Mouse (Mus musculus) A20 (cell line): Measurements from ENCODE around the gene Doc2b.

Experiments
- DNase-seq: peaks from one replicate; pipeline ENCODE4 v3.0.0-alpha.2; 2011; ENCODE audit warnings: low read depth, low spot score

Gene Doc2b

DNA sequence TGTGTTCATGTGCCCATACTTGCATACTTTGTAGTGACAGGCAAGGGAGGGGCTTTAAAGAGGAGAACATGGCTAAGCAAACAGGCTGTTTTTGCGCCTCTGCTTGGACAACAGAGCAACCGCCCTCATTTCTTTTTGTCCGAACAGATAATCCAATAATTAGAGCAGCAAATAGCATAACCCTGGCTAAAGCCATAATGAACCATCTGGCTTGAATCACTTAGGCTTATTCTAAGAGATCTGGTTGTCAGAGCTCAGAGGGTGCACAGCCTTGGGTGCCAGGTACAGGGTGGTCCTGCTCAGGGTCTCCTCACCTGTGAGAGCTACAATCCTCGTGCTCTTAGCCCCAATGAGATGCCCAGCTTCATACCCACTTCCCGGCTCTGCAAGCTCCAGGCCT is 2.5 kb downstream of the Doc2b start:
- no peak for DNase-seq

DNA sequence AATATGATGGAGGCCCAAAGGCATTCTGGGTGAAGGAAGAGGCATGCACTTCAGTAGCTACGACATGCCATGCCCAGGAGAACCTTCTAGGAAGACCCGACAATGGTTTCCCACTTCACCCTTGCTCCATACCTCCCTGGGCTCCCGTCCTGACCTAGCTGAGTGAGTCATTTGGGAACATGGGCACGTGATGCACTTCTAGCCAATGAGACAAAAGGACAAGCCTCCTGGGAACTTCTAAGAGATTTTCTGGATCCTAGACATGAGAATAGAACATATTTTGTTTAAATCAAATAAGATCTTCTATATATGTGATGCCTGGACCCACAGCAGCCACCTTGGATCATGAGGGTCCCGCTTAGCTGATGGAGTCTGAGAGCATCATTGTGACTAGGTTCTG is 3.3 kb downstream of the Doc2b start:
- DNase-seq = no peak

DNA sequence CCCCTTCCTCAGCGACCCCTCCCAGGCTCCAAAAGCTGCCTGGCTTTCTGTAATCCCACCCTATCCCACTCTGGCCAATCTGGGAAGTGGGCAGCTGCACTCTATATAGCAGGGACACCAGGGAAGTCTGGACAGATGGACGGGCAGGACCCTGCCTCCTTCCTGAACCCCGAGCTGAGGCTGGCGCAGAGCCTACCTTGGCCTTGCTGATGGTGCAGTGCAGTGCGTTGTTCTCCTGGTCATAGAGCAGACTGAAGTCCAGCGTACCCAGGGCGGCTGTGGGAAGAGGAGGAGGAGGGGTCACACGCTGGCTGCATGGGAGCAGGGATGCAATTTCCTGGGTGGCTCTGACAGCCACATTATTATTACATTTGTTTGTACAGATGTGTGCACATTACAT is 10.0 kb downstream of the Doc2b start:
- no peak for DNase-seq

DNA sequence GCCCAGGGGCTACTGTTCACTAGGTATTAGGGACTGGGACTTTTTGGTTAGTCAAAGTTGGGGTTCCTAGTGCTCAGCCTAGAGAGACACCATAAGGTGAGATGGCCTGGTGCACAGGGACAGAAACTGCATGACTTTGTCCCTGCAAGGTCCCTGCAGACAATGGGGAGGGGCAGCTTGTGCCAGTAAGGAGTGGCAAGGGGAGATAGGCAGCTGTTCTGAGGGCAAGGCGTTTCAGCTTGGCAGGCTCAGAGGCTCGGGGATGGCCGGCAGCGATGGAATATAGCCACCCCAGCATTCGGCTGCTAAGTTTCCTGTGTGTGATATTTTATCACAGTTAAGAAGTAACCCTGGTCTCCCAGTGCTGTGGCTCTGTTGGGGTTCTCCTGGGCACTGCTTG is 12.1 kb downstream of the Doc2b start:
- no peak for DNase-seq

DNA sequence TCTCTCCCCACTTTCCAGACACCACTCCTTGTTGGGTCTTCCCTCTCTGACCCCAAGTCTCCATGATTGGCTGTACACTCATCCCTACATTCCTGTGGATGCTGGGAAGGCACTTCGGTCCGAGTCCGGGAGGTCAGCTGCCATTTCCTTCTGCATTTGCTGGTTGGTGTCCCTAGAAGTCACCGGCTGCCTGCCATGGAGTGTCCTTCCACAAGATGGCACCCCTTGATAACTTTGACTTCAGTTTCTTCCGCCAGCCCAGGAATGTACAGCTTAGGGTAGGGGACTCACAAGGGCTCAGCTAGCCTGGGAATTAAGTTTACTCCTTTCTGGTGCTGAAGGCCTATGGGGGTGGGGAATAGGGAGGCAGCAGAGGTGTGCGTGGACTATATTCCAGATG is 13.9 kb downstream of the Doc2b start:
- DNase-seq = peak; percentile 60

DNA sequence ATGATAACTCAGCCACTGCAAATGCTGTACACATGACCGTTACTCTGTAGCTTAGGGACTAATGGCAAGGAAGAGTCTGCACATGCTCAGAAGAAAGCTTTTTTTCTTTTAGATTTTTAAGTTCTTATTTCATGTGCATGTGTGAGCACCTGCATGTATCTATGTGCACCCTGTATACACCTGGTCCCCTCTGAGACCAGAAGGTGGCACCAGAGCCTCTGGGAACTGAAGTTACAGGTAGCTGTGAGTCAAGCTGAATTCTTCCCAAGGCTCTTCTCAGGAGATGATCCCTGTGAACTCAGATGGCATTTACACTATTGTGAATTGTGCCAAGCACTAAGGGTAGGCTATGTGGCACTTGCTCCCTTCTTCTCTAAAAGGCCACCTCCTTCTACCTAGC is 19.9 kb downstream of the Doc2b start:
- DNase-seq = no peak

DNA sequence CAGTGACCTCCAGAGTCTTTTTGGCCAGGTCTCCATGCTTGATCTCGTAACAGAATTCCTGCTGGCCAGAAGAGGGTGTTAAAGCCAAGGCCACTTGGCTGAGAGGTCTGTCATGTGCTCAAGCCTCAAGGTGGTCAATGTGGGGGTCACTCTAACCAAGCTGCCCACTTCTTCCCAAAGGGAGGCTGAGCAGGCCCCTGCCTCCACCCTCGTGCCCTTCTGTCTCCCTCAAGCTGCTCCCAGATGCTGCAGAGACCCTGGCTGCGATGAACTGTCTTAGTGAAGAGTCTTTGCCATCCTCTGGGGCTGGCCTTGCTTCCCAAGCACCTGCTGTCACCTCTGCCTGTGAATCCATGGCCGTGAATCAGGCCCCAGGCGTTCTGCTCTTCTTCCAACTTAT is 23.3 kb downstream of the Doc2b start:
- no peak for DNase-seq

DNA sequence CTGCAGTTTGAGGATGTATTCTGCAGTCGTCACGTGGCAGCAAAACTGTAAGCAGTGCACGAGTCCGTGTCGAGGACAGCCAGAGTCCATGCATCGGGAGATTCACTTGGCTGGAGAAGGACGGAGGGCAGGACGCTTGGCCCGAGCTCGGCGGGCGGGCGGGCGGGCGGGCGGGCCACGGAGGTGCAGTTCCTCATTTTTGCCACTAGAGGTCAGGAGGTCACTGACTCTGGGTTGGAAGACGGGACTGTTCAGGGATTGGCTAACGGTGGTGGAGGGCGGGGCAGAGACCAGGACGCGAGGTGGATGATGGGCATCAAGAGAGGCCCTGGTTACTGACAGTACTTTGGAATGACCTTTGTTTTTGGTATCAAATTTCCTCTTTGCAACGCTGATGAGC is 26.6 kb downstream of the Doc2b start:
- peak; percentile 85 for DNase-seq

DNA sequence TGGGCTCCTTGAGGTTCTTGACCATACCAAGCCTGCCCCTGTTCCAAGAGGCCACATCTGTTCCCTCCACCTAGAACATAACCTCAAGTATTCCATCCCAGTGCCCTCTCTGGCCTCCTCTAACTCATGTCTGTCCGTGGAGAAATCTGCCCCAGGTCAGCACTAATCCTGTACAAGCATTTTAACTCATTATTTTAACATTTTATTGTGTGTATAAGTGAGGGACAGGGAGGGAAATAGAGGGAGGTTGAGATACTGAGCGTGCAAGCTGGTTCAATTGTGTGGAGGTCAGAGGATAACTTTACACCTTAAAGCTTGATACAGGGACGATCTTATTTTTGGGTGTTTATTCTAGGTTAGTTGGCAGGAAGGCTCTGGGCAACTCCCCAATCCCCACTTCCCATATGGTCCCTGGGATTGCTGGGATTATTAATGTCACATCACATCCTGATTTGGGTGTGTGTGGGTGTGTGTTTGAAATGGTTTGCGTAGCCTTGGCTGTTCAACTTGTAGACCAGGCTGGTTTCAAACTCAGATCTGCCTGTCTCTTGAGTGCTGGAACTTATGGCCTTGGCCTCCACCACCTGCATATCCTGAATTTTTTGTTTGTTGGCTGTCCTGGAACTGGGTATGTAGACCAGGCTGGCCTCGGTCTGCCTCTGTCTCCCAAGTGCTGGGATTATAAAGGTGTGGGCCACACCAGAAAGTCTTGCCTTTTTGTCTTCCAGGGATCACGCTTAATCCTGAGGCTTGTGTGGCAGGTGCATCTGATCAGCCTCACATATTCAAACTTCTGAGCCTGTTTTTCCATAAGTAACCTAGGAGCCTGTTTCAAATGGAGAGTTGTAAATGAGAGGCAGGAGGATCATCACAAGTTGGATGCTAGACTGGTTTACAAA is 27.5 kb downstream of the Doc2b start:
- DNase-seq = peak; percentile 25

DNA sequence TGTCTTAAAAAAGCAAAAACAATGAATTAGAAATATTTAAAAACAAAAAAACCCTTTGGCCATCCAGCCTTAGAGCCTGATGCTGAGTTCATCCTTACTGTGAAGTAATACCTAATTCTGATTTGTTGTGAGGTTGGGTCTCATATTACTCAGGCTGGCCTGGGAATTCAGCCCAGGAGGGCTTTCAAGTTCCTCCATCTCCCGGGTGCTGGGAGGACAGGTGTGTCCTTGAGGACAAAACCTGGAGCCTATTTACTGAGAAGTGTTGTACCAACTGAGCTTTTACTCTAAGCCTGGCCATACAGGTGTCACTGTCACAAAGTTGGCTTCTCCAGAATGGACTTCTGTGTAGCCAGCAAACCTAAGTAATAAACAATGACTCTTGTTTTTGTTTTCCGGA is 28.8 kb downstream of the Doc2b start:
- DNase-seq = no peak

DNA sequence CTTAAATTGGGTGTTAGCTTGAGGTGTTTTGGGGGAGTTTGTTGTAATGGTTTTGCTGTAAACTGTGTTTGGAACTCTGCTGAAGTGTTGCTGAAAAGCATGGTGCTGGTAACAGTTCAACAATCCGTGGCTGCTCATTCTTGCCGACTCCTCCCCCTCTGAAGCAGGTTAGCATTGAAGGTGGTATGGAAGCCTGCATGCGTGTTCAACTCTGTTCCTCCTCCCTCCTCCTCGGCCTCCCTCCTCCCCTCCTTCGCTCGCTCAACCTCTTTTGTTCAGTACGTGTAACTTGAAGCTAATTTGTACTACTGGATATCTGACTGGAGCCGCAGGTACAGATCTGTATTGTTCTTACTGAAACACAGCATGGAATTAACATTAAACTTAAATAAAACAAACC is 30.7 kb downstream of the Doc2b start:
- DNase-seq = no peak

DNA sequence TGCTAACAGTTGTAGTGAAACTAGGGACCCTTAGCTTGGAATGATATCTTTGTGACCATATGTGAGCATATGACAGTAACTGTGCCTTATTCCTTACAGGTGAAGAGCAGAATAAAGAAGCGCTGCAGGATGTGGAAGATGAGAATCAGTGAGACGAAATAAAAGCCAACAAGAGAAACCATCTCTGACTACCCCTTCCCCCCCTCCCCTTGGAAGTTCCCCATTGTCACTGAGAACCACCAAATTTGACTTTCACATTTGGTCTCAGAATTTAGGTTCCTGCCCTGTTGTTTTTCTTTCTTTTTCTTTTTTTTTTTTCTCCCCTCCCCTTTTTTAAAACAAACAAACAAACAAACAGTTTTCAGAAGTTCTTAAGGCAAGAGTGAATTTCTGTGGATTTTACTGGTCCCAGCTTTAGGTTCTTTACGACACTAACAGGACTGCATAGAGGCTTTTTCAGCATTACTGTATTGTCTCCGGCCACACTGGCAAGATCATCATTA is 31.3 kb downstream of the Doc2b start:
- no peak for DNase-seq

DNA sequence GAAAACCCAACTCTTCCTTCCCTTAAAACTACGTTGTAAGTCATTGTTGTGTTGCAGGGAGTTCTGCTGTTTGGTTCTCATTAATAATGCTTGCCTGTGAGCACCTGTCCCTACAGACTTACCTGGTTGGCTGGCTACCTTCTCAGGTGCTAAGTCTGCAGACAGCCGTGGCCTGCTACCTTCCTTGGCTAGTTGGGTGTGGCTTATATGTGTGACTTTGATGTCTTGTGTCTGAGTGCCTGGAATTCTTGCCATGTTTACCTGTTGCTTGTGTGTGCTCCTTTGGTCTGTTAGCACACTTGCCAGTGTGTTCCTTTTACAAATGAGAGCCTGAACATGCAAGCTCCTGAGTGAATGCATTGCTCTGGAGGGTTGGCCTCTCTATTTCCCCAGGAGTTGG is 33.1 kb downstream of the Doc2b start:
- DNase-seq = no peak

DNA sequence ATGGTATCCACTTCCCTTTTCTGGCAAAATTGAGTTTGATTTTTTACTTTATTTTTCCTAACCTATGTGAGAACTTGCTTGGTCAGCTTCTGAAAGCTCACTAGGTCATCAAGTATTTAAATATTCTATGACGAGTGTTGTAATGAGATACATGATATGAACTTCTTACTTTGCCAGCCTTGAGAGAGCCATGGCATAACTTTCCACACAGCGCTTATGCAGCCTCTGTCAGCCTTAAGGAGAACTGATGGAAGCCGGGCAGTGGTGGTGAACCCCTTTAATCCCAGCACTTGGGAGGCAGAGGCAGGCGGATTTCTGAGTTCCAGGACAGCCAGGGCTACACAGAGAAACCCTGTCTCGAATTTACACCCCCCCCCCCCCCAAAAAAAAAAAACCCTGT is 35.1 kb downstream of the Doc2b start:
- no peak for DNase-seq

DNA sequence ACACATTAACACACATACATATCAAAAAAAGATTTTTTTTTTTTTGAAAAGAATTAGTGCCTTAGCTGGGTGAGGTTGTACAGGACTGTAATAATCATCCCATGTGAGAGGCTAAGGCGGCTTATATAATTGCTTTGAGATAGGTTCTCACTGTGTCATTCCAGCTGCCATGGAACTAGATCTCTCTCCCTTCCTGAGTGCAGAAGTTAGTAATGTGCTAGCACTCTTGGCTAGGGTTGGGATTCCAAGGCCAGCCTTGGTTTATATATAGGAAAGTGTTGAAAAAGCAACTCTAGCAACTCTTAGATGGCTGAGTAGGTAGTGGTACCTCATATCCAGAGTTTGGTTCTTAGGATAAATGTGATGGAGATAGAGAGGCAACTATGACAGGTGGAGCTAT is 37.3 kb downstream of the Doc2b start:
- DNase-seq = no peak

DNA sequence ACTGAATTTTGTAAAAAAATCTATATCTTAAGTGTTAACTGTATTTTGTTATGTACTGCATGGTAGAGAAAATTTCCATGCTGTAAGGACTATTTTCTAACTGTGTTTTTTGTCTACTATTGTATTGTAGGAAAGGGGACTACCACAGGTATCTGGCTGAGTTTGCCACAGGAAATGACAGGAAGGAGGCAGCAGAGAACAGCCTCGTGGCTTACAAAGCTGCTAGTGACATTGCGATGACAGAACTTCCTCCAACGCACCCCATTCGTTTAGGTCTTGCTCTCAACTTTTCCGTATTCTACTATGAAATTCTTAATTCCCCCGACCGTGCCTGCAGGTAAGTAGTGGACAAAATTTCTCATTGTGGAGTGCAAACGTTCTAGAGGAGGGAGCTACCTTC is 39.2 kb downstream of the Doc2b start:
- no peak for DNase-seq

DNA sequence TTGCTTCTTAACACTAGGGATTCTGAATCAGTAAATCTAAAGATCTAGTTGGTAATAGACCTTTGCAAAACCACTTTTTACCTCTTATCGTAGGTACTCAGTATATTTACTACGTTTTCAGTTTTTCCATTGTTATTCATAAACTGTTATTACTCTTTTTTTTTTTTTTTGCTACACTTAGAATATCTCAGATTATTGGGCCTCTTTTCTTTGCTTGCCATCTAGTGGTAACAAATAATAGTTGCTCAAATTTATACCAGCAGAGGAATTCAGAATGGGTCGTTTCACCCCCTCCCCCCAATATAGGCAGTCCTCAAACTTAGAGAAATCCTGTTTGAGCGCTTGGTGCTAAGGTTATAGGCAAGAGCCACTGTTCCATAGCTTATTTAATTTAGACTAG is 44.8 kb downstream of the Doc2b start:
- DNase-seq = no peak

DNA sequence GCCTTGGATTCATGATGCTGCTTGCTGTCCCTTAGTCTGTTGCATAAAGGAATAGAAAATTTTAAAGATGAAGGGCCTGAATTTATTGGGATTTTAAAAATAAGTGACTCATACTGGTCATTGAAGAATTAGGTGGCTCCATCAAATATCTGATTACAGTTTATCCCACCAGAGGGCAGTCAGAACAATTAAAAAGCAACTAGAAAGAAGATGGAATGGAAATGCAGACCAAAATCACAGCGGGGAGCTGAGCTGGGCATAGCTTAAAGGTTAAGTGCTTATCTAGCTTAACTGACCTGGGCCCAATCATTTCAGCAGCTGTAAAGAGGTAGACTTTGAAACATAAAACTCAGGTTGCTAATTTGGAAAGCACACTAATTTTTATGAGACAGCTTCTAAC is 45.3 kb downstream of the Doc2b start:
- DNase-seq = no peak

DNA sequence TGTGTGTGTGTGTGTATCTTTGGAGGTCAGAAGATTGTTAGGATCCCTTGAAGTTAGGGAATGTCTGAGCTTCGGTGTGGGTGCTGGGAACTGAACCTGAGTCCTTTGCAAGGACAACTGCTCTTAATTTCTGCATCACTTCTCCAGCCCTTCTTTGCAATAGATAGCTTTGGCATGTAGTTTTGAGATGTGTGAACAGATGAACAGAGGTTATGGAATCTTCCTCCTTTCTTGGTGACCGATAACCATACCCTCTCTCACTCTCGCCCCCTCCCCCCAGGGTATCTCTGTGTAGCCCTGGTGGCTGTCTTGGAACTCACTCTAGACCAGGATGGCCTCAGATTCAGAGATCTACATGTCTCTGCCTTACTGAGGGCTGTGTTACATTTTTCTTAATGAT is 51.1 kb downstream of the Doc2b start:
- DNase-seq = no peak

DNA sequence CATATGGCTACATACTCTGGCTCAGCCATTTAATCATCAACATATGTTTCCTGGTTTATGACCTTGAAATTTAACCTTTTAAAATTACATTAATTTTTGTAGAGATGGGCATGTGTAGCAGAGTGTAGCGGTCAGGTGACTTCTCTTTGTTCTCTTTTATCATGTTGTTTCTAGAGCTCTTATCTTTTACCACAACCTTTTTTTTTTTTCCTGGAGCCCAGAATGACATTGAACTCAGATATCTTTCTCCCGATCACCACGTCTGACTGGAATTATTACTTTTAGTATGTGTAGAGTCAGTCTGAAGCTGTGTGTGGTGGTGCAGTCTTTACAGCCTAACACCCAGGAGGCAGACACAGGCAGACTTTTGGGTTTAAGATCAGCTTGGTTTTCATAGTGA is 54.2 kb downstream of the Doc2b start:
- DNase-seq = no peak

DNA sequence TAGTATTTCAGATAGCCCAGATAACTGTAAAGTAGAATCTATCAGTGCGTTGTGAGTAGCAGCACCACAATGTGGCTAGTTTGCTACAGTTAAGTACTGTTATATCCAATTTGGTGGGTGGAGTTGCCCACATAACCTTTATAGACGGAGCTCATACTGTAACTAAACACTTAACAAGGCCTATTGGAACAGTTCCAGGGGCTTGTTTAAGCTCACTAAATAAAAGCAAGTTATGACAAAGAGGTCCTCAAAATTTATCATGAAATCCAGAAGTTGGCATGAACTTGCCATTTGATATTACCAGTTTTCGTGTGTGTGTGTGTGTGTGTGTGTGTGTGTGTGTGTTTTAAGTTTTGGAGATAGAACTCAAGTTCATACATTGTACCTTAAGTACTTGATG is 55.6 kb downstream of the Doc2b start:
- DNase-seq = no peak

DNA sequence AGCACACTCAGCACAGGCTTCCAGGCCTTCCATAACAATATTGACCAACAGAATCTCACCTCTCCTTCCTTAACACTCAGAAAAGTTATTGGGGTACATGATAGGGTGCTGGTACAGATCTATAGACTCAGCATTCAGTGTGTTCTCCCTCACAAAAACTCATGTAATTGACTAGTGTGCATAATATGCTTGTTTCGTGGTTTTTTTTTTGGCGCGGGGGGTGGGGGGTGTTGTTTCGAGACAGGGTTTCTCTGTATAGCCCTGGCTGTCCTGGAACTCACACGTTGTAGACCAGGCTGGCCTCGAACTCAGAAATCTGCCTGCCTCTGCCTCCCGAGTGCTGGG is 57.4 kb downstream of the Doc2b start:
- no peak for DNase-seq

DNA sequence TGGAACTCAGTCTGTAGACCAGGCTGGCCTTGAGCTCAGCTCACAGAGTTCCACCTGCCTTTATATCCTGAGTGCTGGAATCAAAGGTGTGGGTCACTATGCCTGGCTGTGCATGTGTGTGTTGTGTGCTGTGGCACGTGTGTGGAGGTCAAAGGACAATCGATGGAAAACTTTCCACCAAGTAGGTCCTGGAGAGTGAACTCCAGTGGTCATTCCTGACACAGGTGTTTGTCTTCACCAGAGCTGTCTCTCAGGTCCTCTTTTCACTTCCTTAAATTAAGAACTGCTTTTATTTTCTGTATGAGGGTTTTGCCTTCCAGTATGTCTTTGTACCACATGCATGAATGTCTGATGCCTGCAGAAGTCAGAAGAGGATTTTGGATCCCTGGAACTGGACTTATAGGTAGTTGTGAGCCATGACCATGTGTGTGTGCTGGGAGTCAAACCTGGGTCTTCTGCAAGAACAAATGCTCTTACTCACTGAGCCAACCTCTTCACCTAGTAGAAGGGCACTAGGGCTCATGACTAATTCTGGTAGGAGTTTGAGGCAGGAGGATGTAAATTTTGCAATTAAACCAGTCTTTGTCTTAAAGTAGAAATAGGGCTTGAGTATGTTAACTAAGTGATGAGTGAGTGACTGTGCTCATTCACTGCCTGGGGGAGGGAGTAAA is 57.9 kb downstream of the Doc2b start:
- peak; percentile 79 for DNase-seq
